Mouse (Mus musculus): ENCODE results near the gene Trdmt1. TPM values are rescaled to one million over a fixed set of nuclear protein-coding genes. Genes with fewer than 3 reads are reported as not detected.

The Trdmt1 gene
- polyA plus RNA-seq, 1 experiment: 3.0 TPM

DNA sequence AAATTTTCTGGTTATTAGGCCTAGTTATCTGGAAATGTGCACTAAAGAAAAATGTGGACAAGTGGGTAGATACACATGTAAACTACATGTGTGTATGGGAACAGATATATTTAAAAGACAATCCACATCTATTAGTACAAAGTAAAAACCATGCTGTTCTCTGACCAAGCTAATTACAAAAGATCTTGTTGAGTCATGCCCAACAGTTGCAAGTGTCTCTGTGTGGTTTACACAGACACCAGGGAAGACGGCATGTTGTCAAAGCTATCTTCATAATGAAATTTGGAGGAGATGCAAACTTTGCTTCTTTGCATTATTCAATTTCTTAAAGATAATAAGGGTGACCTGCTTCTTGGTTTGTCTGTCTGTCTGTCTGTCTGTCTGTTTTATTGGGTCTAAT is 4.6 kb downstream of the Trdmt1 start:
- Histone ChIP-seq H3K27me3 (ENCODE audit: control insufficient read depth, insufficient read depth, low read length) (no peaks in the 10 kb centered on the region), H3K27ac (ENCODE audit: control insufficient read depth, insufficient read depth, low read length) (no peak overlapping the region), H3K4me1 (replicated peaks; ENCODE audit: control insufficient read depth, insufficient read depth, low read length) (peaks cover 4% of the 10 kb centered on the region), H3K36me3 (ENCODE audit: control insufficient read depth, insufficient read depth, low read length) (no peaks in the 10 kb centered on the region), H3K4me3 (ENCODE audit: control insufficient read depth, insufficient read depth, low read length) (no peak overlapping the region)
- DNase-seq: no peak
- TF ChIP-seq CTCF (IDR thresholded peaks at IDR 0.05; ENCODE audit: borderline replicate concordance, control insufficient read depth, extremely low read depth, insufficient read depth, low read length, poor library complexity) (no peak), POLR2A (IDR thresholded peaks at IDR 0.05; ENCODE audit: control insufficient read depth, extremely low read depth, insufficient read depth, low read length, poor library complexity) (no peak)
- WGBS: 49% methylated on average over 1 of the region's 1 CpGs

- DNase-seq: no peak
- H3K27ac ChIP-seq (ENCODE audit: control insufficient read depth, insufficient read depth, low read length): no peak overlapping the region; the same call in 1 of the 2 replicates
- H3K27me3 ChIP-seq (ENCODE audit: control insufficient read depth, insufficient read depth, low read length): no peaks in the 10 kb centered on the region
- H3K4me1 ChIP-seq (replicated peaks; ENCODE audit: control insufficient read depth, insufficient read depth, low read length): peaks cover 4% of the 10 kb centered on the region
- H3K36me3 ChIP-seq (ENCODE audit: control insufficient read depth, insufficient read depth, low read length): no peaks in the 10 kb centered on the region
- H3K4me3 ChIP-seq (ENCODE audit: control insufficient read depth, insufficient read depth, low read length): no peak overlapping the region
- 62% methylated on average over 6 of the region's 6 CpGs for WGBS
- TF ChIP-seq POLR2A (IDR thresholded peaks at IDR 0.05; ENCODE audit: control insufficient read depth, extremely low read depth, insufficient read depth, low read length, poor library complexity): no peak
- TF ChIP-seq CTCF (IDR thresholded peaks at IDR 0.05; ENCODE audit: borderline replicate concordance, control insufficient read depth, extremely low read depth, insufficient read depth, low read length, poor library complexity): no peak
Measured at GRCm38 (mm10) chr2:13538704-13539377, 5.6 kb downstream of the Trdmt1 start.

DNA sequence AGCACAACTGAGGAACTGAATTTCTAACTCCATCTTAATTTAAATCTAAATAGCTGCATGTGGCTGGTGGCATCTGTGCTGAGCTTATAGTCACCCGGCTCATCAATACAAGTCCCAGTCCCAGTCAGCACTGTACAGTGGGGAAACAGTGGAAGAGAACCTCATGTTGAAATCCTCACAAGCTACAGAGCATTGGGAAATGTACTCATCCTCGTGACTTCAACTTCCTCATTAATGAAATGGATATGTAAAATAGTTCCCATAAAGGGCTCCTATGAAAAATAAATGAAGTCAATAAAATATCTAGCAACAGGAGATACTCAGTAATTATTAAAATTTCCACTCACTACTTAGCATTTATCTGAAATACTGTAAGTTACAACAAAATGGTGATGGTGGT is 6.2 kb downstream of the Trdmt1 start:
- DNase-seq: no peak
- H3K36me3 ChIP-seq (ENCODE audit: control insufficient read depth, insufficient read depth, low read length): no peaks in the 10 kb centered on the region
- no peak overlapping the region for H3K27ac ChIP-seq (ENCODE audit: control insufficient read depth, insufficient read depth, low read length)
- no peaks in the 10 kb centered on the region for H3K27me3 ChIP-seq (ENCODE audit: control insufficient read depth, insufficient read depth, low read length)
- H3K4me3 ChIP-seq (ENCODE audit: control insufficient read depth, insufficient read depth, low read length): no peak overlapping the region
- TF ChIP-seq POLR2A (IDR thresholded peaks at IDR 0.05; ENCODE audit: control insufficient read depth, extremely low read depth, insufficient read depth, low read length, poor library complexity) (no peak), CTCF (IDR thresholded peaks at IDR 0.05; ENCODE audit: borderline replicate concordance, control insufficient read depth, extremely low read depth, insufficient read depth, low read length, poor library complexity) (no peak)
- WGBS: 95% methylated on average over 2 of the region's 2 CpGs
- peaks cover 2% of the 10 kb centered on the region for H3K4me1 ChIP-seq (replicated peaks; ENCODE audit: control insufficient read depth, insufficient read depth, low read length)

DNA sequence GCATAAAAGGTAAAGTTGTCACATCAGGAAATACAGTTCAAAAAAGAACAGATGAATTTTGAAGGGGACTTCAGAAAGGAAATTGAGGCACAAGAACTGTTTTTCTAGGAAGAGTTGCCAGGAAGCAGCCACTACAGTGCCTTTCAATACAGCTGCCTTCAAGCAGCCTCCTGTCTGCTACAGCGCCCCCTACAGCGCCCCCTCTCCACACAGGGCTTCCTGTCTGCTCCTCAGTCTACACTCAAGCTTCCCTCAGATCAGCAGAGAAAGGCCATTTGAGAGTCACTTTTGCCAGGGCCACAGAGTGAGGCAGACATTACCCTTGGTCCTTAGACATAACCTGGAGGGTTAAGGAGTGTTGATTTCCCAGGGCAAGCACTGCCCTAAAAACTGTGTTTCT is 6.7 kb downstream of the Trdmt1 start:
- 54% methylated on average over 2 of the region's 2 CpGs for WGBS
- TF ChIP-seq POLR2A (IDR thresholded peaks at IDR 0.05; ENCODE audit: control insufficient read depth, extremely low read depth, insufficient read depth, low read length, poor library complexity) (no peak), CTCF (IDR thresholded peaks at IDR 0.05; ENCODE audit: borderline replicate concordance, control insufficient read depth, extremely low read depth, insufficient read depth, low read length, poor library complexity) (peak; percentile 64; the same call in 1 of the 2 replicates)
- Histone ChIP-seq H3K27me3 (ENCODE audit: control insufficient read depth, insufficient read depth, low read length) (no peaks in the 10 kb centered on the region), H3K4me1 (replicated peaks; ENCODE audit: control insufficient read depth, insufficient read depth, low read length) (peaks cover 2% of the 10 kb centered on the region), H3K4me3 (ENCODE audit: control insufficient read depth, insufficient read depth, low read length) (no peak overlapping the region), H3K36me3 (ENCODE audit: control insufficient read depth, insufficient read depth, low read length) (no peaks in the 10 kb centered on the region), H3K27ac (ENCODE audit: control insufficient read depth, insufficient read depth, low read length) (no peak overlapping the region)
- peak; percentile 56 for DNase-seq

DNA sequence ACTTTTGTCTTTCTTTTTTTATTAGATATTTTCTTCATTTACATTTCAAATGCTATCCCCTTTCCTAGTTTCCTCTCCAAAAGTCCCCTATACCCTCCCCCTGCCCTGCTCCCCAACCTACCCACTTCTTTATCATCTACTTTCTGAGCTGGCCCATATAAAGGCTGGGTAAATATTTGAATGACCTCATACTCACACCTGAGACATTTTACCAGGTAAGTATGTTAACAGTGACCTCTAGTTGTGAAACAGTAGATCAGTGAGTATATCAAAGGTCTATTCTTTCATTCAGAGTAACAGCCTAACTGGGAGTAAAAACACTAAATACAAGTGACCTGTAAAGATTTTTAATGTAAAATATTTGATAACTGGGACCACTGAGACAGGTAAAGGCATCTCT is 7.7 kb downstream of the Trdmt1 start:
- no peak overlapping the region for H3K27ac ChIP-seq (ENCODE audit: control insufficient read depth, insufficient read depth, low read length)
- no peaks in the 10 kb centered on the region for H3K27me3 ChIP-seq (ENCODE audit: control insufficient read depth, insufficient read depth, low read length)
- no peak overlapping the region for H3K4me3 ChIP-seq (ENCODE audit: control insufficient read depth, insufficient read depth, low read length)
- TF ChIP-seq POLR2A (IDR thresholded peaks at IDR 0.05; ENCODE audit: control insufficient read depth, extremely low read depth, insufficient read depth, low read length, poor library complexity) (no peak), CTCF (IDR thresholded peaks at IDR 0.05; ENCODE audit: borderline replicate concordance, control insufficient read depth, extremely low read depth, insufficient read depth, low read length, poor library complexity) (no peak)
- no peak for DNase-seq
- no peaks in the 10 kb centered on the region for H3K36me3 ChIP-seq (ENCODE audit: control insufficient read depth, insufficient read depth, low read length)
- peaks cover 2% of the 10 kb centered on the region for H3K4me1 ChIP-seq (replicated peaks; ENCODE audit: control insufficient read depth, insufficient read depth, low read length)

GRCm38 (mm10) chr2:13530639-13531038 is 13.8 kb downstream of the Trdmt1 start:
- Histone ChIP-seq H3K27me3 (ENCODE audit: control insufficient read depth, insufficient read depth, low read length) (no peaks in the 10 kb centered on the region), H3K27ac (ENCODE audit: control insufficient read depth, insufficient read depth, low read length) (no peak overlapping the region), H3K36me3 (ENCODE audit: control insufficient read depth, insufficient read depth, low read length) (no peaks in the 10 kb centered on the region), H3K4me1 (replicated peaks; ENCODE audit: control insufficient read depth, insufficient read depth, low read length) (no peaks in the 10 kb centered on the region), H3K4me3 (ENCODE audit: control insufficient read depth, insufficient read depth, low read length) (no peak overlapping the region)
- no peak for DNase-seq
- WGBS: 98% methylated on average over 6 of the region's 6 CpGs
- no peak for TF ChIP-seq CTCF (IDR thresholded peaks at IDR 0.05; ENCODE audit: borderline replicate concordance, control insufficient read depth, extremely low read depth, insufficient read depth, low read length, poor library complexity)
- TF ChIP-seq POLR2A (IDR thresholded peaks at IDR 0.05; ENCODE audit: control insufficient read depth, extremely low read depth, insufficient read depth, low read length, poor library complexity): no peak
